Mouse (Mus musculus): Measurements from ENCODE around the gene Fbxw11. TPM values are rescaled to one million over a fixed set of nuclear protein-coding genes. Genes with fewer than 3 reads are reported as not detected.

Fbxw11 gene
- polyA plus RNA-seq, 1 experiment: 29.8 TPM

DNA sequence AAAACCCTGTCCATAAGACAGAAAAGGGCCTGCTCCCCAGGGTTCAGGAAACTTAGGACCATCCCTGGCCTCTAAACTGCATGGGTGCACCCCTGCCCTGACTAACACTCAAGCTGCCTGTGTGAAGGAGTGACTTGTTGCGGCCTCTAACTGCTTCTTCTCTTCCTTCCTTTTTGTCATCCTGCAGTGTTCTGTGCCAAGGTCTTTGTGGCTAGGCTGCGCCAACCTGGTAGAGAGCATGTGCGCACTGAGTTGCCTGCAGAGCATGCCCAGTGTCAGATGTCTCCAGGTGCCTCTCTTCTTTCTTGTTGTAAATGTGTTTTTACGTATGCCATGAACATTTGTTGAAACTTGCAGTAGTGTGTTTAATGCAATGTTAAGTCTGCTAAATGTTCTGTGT is 37.5 kb downstream of the Fbxw11 start:
- no peak for TF ChIP-seq POLR2A (IDR thresholded peaks at IDR 0.05; ENCODE audit: low read depth, low read length)
- no peak for TF ChIP-seq CTCF (IDR thresholded peaks at IDR 0.05; ENCODE audit: extremely low read depth, insufficient read length, insufficient replicate concordance, low read depth, low read length)
- Histone ChIP-seq H3K27me3 (ENCODE audit: control insufficient read depth, insufficient read depth, low read length) (no peaks in the 10 kb centered on the region), H3K36me3 (ENCODE audit: control insufficient read depth, insufficient read depth, low read length) (no peaks in the 10 kb centered on the region), H3K4me1 (ENCODE audit: control insufficient read depth, insufficient read depth, insufficient read length, low read length) (peaks cover 12% of the 10 kb centered on the region; the same call in 1 of the 2 replicates), H3K4me3 (ENCODE audit: low read depth, low read length) (no peak overlapping the region), H3K27ac (ENCODE audit: insufficient read depth, low read depth, low read length) (no peak overlapping the region)
- 69% methylated on average over 4 of the region's 4 CpGs for WGBS

DNA sequence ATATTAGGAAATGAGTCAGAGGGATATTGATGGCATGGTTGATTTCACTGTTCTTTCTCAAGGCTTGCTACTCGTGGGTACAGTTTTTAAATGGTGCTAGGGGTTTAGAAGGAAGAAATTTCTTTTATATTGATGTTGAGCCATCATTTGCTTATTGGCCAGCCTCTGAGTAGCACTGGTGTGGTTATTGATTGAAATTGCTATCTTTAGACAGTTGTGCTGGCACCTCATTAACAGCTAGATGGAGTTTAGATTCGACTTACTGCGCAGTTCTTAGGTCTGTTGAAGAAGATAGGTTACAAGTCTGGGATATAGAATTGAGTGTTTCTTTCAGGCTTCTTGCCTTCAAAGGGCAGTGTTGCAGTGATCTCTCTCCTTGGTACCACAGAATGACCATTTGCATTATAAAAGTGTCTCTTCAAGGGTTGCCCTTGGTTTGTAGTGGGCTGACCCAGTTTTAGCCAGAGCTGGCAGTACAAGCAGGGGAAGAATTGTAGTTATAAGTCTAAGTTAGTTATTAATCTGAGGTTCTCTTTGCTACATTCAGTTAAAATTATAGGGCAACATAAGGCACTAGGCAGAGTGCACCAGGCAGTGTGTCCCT is 38.8 kb downstream of the Fbxw11 start:
- Histone ChIP-seq H3K27me3 (ENCODE audit: control insufficient read depth, insufficient read depth, low read length) (no peaks in the 10 kb centered on the region), H3K4me1 (ENCODE audit: control insufficient read depth, insufficient read depth, insufficient read length, low read length) (peaks cover 12% of the 10 kb centered on the region; the same call in 1 of the 2 replicates), H3K36me3 (ENCODE audit: control insufficient read depth, insufficient read depth, low read length) (no peaks in the 10 kb centered on the region), H3K27ac (ENCODE audit: insufficient read depth, low read depth, low read length) (no peak overlapping the region), H3K4me3 (ENCODE audit: low read depth, low read length) (no peak overlapping the region)
- TF ChIP-seq CTCF (IDR thresholded peaks at IDR 0.05; ENCODE audit: extremely low read depth, insufficient read length, insufficient replicate concordance, low read depth, low read length): no peak
- no peak for TF ChIP-seq POLR2A (IDR thresholded peaks at IDR 0.05; ENCODE audit: low read depth, low read length)
- 42% methylated on average over 3 of the region's 3 CpGs for WGBS

DNA sequence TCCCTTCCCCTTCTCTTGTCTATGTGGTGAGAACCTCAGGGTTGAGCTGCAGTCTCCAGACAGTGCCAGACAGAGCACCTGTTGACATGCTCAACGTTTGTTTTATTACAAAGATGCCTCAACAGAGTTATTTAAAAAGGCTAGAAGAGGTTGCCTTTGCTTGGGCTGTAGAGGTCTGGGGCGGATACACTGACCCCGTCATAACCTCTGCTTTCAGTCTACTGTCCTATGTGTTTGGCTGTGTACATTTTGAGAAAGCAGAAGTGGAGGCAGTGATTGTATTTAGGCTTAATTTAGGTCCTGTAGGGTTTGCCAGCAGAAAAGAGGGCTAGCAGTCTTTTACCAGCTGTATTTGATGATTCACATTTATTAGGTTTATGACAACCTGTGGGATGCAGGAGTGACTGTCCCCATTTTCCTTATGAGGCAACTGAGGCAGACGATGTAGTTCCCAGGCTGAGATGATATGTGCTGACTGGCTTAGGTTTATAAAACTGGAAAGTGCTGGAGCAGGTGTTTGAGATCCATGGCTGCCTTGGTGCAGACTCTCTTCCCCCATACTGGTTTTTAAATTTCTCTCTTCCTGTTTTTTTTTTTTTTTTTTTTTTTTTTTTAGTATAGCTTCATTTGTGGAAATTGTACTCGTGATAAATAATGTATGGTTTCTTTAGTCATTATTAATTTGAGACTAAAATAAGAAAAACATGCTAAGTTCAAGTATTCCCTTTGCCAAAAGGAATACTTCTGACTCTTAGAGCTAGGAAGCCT is 40.0 kb downstream of the Fbxw11 start:
- peaks cover 14% of the 10 kb centered on the region; the same call in 1 of the 2 replicates for H3K4me1 ChIP-seq (ENCODE audit: control insufficient read depth, insufficient read depth, insufficient read length, low read length)
- no peaks in the 10 kb centered on the region for H3K27me3 ChIP-seq (ENCODE audit: control insufficient read depth, insufficient read depth, low read length)
- no peaks in the 10 kb centered on the region for H3K36me3 ChIP-seq (ENCODE audit: control insufficient read depth, insufficient read depth, low read length)
- TF ChIP-seq POLR2A (IDR thresholded peaks at IDR 0.05; ENCODE audit: low read depth, low read length): no peak
- H3K4me3 ChIP-seq (ENCODE audit: low read depth, low read length): no peak overlapping the region
- WGBS: 67% methylated on average over 5 of the region's 5 CpGs
- no peak overlapping the region for H3K27ac ChIP-seq (ENCODE audit: insufficient read depth, low read depth, low read length)

DNA sequence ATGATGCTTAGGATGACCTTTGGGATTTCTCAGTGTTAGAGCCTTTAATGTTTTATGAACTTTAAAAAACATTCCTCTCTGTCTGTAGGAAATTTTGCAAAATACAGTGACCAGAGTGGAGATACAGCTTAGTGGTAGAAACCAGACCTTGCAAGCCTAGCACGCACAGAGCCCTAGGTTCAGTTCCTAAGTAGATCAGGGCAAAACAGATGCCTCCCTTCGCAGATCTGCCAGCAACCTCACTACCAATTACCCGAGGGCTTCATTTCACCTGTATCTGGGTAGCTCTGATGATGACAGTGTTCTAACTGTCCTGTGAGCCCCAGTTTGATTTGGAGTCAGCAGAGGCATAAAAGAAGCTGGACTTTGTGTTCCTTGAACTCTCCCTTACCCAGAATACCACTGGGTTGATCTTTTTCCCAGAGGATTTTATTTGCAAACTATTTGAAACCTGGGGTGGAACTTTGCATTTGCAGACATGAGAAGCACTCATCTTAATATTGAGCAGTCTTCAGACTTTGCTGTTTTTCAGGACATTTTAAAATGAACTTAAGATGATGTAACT is 42.2 kb downstream of the Fbxw11 start:
- TF ChIP-seq CTCF (IDR thresholded peaks at IDR 0.05; ENCODE audit: extremely low read depth, insufficient read length, insufficient replicate concordance, low read depth, low read length) (no peak), POLR2A (IDR thresholded peaks at IDR 0.05; ENCODE audit: low read depth, low read length) (no peak)
- Histone ChIP-seq H3K27me3 (ENCODE audit: control insufficient read depth, insufficient read depth, low read length) (no peaks in the 10 kb centered on the region), H3K27ac (ENCODE audit: insufficient read depth, low read depth, low read length) (no peak overlapping the region), H3K36me3 (ENCODE audit: control insufficient read depth, insufficient read depth, low read length) (no peaks in the 10 kb centered on the region), H3K4me3 (ENCODE audit: low read depth, low read length) (no peak overlapping the region), H3K4me1 (ENCODE audit: control insufficient read depth, insufficient read depth, insufficient read length, low read length) (peaks cover 18% of the 10 kb centered on the region; the same call in 1 of the 2 replicates)
- 47% methylated on average over 3 of the region's 3 CpGs for WGBS

DNA sequence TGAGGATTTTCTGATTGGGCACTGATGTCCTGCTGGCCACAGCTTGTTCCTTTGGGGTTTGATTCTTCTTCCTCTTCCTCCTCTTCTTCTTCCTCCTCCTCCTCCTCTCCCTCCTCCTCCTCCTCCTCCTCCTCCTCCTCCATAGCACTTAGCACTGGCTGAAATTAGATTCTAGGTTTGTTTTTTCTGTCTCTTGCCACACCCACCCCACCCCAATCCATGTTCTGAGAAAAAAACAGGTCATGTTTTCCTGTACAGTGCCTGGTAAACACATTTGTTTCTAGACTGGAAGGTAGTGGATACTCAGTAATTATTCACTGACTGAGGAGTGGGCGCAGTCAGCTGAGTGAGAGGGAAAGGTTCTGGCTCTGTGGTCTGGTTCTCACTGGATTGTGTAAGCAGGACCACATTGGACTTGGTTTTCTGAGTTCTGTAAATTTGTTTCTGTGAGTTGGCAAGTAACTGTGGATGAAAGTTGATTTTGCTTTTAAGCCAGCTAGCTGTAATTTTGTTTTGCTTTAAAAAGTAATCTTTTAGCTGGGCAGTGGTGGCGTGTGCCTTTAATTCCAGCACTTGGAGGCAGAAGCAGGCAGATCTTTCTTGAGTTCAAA is 45.8 kb downstream of the Fbxw11 start:
- H3K27ac ChIP-seq (ENCODE audit: insufficient read depth, low read depth, low read length): no peak overlapping the region
- H3K4me3 ChIP-seq (ENCODE audit: low read depth, low read length): no peak overlapping the region
- 79% methylated on average over 2 of the region's 2 CpGs for WGBS
- peaks cover 9% of the 10 kb centered on the region; the same call in 1 of the 2 replicates for H3K4me1 ChIP-seq (ENCODE audit: control insufficient read depth, insufficient read depth, insufficient read length, low read length)
- no peak for TF ChIP-seq CTCF (IDR thresholded peaks at IDR 0.05; ENCODE audit: extremely low read depth, insufficient read length, insufficient replicate concordance, low read depth, low read length)
- TF ChIP-seq POLR2A (IDR thresholded peaks at IDR 0.05; ENCODE audit: low read depth, low read length): no peak
- no peaks in the 10 kb centered on the region for H3K36me3 ChIP-seq (ENCODE audit: control insufficient read depth, insufficient read depth, low read length)
- H3K27me3 ChIP-seq (ENCODE audit: control insufficient read depth, insufficient read depth, low read length): no peaks in the 10 kb centered on the region

DNA sequence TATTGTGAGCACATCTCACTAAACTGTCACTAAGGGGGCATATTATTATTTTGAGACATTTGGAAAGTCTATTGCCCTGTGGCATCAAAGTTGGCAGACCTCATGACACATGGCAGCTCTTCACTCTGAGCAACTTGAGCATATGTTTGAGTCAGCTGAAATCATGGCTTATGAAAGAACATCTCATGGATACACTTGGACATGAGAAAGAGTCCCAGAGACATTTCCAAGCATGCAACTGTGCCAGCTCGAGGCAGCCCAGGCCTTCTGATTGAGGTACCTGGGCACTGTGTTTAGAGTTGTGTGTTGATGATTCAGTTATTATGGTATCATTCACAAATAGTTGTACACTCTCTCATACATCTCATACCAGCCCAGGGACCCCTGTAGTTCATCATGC is 47.0 kb downstream of the Fbxw11 start:
- 76% methylated on average over 1 of the region's 1 CpGs for WGBS
- Histone ChIP-seq H3K36me3 (ENCODE audit: control insufficient read depth, insufficient read depth, low read length) (no peaks in the 10 kb centered on the region), H3K27me3 (ENCODE audit: control insufficient read depth, insufficient read depth, low read length) (no peaks in the 10 kb centered on the region), H3K4me1 (ENCODE audit: control insufficient read depth, insufficient read depth, insufficient read length, low read length) (peaks cover 9% of the 10 kb centered on the region; the same call in 1 of the 2 replicates), H3K27ac (ENCODE audit: insufficient read depth, low read depth, low read length) (no peak overlapping the region), H3K4me3 (ENCODE audit: low read depth, low read length) (no peak overlapping the region)
- TF ChIP-seq CTCF (IDR thresholded peaks at IDR 0.05; ENCODE audit: extremely low read depth, insufficient read length, insufficient replicate concordance, low read depth, low read length): no peak
- TF ChIP-seq POLR2A (IDR thresholded peaks at IDR 0.05; ENCODE audit: low read depth, low read length): no peak

DNA sequence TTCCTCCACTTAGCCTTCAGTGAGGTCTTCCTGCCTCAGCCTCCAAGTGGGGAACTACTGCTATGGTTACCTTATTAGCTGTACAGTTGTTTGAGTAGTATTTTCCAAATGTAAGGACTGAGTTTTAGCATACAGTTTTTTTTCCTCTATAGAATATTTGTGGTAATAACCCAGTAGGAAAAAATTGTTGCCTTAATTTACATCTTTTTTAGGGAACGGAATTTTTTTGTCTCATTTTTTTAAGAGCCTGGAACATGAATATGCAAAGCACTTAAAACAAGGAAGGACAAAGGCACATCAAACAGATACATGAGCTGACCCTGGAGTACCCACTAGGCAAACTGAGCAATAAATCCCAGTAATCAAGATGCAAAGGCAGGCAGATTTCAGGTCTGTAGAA is 50.3 kb downstream of the Fbxw11 start:
- WGBS: 92% methylated on average over 1 of the region's 1 CpGs
- H3K4me3 ChIP-seq (ENCODE audit: low read depth, low read length): no peak overlapping the region
- no peak for TF ChIP-seq CTCF (IDR thresholded peaks at IDR 0.05; ENCODE audit: extremely low read depth, insufficient read length, insufficient replicate concordance, low read depth, low read length)
- no peak for TF ChIP-seq POLR2A (IDR thresholded peaks at IDR 0.05; ENCODE audit: low read depth, low read length)
- peaks cover 7% of the 10 kb centered on the region; the same call in 1 of the 2 replicates for H3K4me1 ChIP-seq (ENCODE audit: control insufficient read depth, insufficient read depth, insufficient read length, low read length)
- H3K36me3 ChIP-seq (ENCODE audit: control insufficient read depth, insufficient read depth, low read length): no peaks in the 10 kb centered on the region
- no peak overlapping the region for H3K27ac ChIP-seq (ENCODE audit: insufficient read depth, low read depth, low read length)
- no peaks in the 10 kb centered on the region for H3K27me3 ChIP-seq (ENCODE audit: control insufficient read depth, insufficient read depth, low read length)

Measured in small intestine, adult 2 months (tissue).